Mouse (Mus musculus) forebrain, embryonic 13.5 days (tissue): ENCODE results near the gene Ankrd63. TPM values are rescaled to one million over a fixed set of nuclear protein-coding genes. Genes with fewer than 3 reads are reported as not detected.
A peak's percentile ranks its signal among the peaks of the same experiment; 100 is the strongest.
"Not testable (repeated sequence)": the region's sequence is repeated elsewhere in the genome, so short reads cannot be mapped to it uniquely, and the experiment has no call there.

Experiments used
- ATAC-seq: fragments of 200-750 bp; cut with Nextera tagmentation; 2 replicates; pipeline ENCODE4 v1.8.0; 2017
- H3K27ac ChIP-seq: fragments of 300-500 bp; sonication (generic); 2 replicates; pipeline ENCODE4 v1.5.1; 2015; ENCODE audit warnings: inconsistent platforms, mild to moderate bottlenecking, moderate library complexity
- H3K27me3 ChIP-seq: fragments of 300-500 bp; sonication (generic); 2 replicates; pipeline ENCODE4 v1.6.1; 2015; ENCODE audit warnings: mild to moderate bottlenecking, inconsistent platforms
- H3K36me3 ChIP-seq: fragments of 300-500 bp; sonication (generic); 2 replicates; pipeline ENCODE4 v1.6.1; 2015; ENCODE audit warnings: mild to moderate bottlenecking, inconsistent platforms; ENCODE audit not compliant: poor library complexity, severe bottlenecking
- H3K4me1 ChIP-seq: fragments of 300-500 bp; sonication (generic); 2 replicates; pipeline ENCODE4 v1.6.1; 2015; ENCODE audit warnings: inconsistent platforms
- H3K4me2 ChIP-seq: fragments of 300-500 bp; sonication (generic); 2 replicates; pipeline ENCODE4 v1.6.1; 2015; ENCODE audit warnings: inconsistent platforms, mild to moderate bottlenecking, moderate library complexity
- H3K4me3 ChIP-seq: fragments of 300-500 bp; sonication (generic); 2 replicates; pipeline ENCODE4 v1.5.1; 2015; ENCODE audit warnings: mild to moderate bottlenecking, inconsistent platforms
- H3K9ac ChIP-seq: fragments of 300-500 bp; sonication (generic); 2 replicates; pipeline ENCODE4 v1.6.1; 2015; ENCODE audit warnings: mild to moderate bottlenecking, inconsistent platforms
- H3K9me3 ChIP-seq: fragments of 300-500 bp; sonication (generic); replicated peaks from 2 replicates; pipeline ENCODE4 v1.6.1; 2016; ENCODE audit warnings: inconsistent platforms
- WGBS: fragments of 180-500 bp; shearing (Covaris S2); methylation state at CpG from one replicate; pipeline ENCODE4 v1.1.7; 2015; 5-methylcytosine and 5-hydroxymethylcytosine counted together
- polyA plus RNA-seq: library from polyadenylated mRNA; unstranded; fragments of >200 nt; fragmentation: Nextera tagmentation; extraction: Ambion mirVana; gene quantifications from 2 replicates; pipeline ENCODE4 v1.2.1, GENCODE M21; 2015

Gene Ankrd63
- polyA plus RNA-seq, 1 experiment from 2014 or later = 0.17 TPM

- WGBS = 48% methylated on average over 19 of the region's 19 CpGs
- Histone ChIP-seq H3K4me3 (peak overlapping the region; percentile 50), H3K27me3 (peaks cover 15% of the 10 kb centered on the region), H3K4me2 (peak overlapping the region; percentile 85), H3K9ac (peak overlapping the region; percentile 71), H3K9me3 (no peaks in the 10 kb centered on the region), H3K27ac (no peak overlapping the region), H3K36me3 (no peaks in the 10 kb centered on the region), H3K4me1 (peaks cover 37% of the 10 kb centered on the region)
- peak; percentile 25; the same call in 1 of the 2 replicates for ATAC-seq
Observed at GRCm38 (mm10) chr2:118663804-118664766, 39.7 kb downstream of the Ankrd63 start.

DNA sequence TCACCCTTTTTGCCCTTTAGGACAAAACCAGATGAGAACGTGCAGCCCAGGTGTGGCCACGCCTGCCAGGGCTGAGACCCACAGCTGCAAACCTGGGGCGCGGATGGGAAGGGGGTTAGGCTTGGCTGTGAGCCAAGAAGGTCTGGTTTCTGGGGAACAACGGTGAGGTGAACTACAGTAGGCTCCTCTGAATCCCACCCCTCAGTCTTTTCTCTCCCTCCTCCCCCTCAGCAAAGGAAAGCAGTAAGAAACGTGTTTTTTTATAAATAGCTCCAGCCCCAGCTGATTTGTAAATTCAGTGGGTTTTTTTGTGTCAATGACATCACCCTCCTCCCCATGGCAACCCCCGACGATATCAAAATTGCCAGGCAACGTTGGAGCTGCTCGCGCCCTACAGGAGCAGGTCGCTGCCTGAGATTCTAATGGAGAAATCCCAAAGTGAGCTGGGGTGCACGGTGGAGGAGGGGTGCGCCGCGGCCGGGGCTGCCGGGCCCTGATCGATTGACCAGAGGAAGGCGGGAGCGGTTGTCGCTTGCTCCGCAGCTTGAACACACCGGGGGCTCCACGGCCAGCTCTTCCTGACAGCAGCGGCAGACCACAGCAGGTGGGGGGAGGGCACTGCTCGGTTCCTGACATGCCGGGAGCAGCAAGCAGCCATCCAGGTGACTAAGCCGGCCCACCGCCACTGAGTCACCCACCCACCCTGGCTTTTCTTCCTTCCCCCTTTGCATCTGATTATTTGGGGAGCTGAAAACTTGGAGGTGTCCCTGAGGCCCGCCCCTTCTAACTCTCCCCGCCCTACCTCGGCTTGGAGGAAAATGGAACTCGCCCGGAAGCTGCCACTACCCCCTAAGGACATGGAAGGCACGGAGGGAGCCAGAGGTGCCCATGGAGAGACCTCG is 40.6 kb downstream of the Ankrd63 start, which contains the start of gene Pak6:
Gene Pak6, plus strand, starts transcription at position 402 of the 902 bp plus-strand sequence.
- H3K9me3 ChIP-seq = no peaks in the 10 kb centered on the region
- peak within 1 kb of the TSS; percentile 50 for H3K4me3 ChIP-seq
- under 1% methylated on average over 36 of the region's 37 CpGs for WGBS
- no peaks in the 10 kb centered on the region for H3K36me3 ChIP-seq
- H3K4me2 ChIP-seq = peak within 1 kb of the TSS; percentile 85
- ATAC-seq = peak; percentile 78
- peaks cover 15% of the 10 kb centered on the region for H3K27me3 ChIP-seq
- peaks cover 38% of the 10 kb centered on the region for H3K4me1 ChIP-seq
- peak within 1 kb of the TSS; percentile 17; the same call in 1 of the 2 replicates for H3K27ac ChIP-seq
- peak within 1 kb of the TSS; percentile 71 for H3K9ac ChIP-seq

DNA sequence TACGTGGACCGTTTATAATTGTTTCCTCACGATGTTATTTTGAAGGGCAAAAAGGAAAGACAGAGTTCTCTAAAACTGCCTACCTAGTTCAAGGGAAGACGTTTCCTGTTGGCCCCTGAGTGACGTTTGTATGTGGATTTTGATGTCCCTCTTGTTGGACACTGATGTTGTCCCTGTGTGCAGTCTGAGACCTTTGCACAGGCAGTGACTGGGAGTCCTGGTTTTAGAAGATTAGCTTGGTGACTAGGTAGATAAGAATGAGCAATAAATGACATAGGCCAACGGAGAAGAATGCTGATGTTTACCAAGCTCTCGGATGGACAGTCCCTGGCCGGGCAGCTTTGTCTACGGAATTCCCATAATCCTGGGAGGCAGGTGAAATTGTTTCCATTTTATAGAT is 41.9 kb downstream of the Ankrd63 start:
- no peaks in the 10 kb centered on the region for H3K36me3 ChIP-seq
- H3K9me3 ChIP-seq = no peaks in the 10 kb centered on the region
- H3K4me1 ChIP-seq = peaks cover 43% of the 10 kb centered on the region
- H3K27me3 ChIP-seq = peaks cover 15% of the 10 kb centered on the region
- no peak overlapping the region for H3K27ac ChIP-seq
- no peak overlapping the region for H3K9ac ChIP-seq
- ATAC-seq = no peak
- WGBS = 88% methylated on average over 9 of the region's 9 CpGs
- H3K4me2 ChIP-seq = no peak overlapping the region
- H3K4me3 ChIP-seq = no peak overlapping the region

DNA sequence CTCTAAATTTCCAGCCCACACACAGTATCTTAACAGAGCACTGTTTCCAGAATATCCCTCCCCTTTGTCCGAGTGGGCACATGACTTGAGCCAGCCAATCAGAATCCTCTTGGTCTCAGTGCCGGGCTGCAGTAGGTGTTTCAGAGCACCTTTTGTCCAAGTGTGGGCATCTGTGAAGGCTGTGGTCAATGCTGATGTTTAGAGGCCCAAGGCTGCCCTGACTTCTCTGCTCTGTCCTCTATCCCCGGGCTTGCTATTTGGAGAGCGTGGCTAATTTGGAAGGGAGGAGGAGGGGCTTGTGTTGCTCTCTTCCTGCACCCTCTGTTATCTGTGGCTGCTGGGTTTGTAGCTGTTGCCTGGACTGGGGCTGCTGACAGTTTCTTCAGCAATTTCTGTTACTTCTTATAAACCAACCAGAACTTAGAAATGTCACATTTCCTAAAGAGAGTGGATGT is 43.7 kb downstream of the Ankrd63 start:
- Histone ChIP-seq H3K36me3 (no peaks in the 10 kb centered on the region), H3K9me3 (no peaks in the 10 kb centered on the region), H3K27me3 (peaks cover 13% of the 10 kb centered on the region), H3K4me1 (peaks cover 52% of the 10 kb centered on the region), H3K4me3 (peak overlapping the region; percentile 38), H3K4me2 (peak overlapping the region; percentile 64), H3K9ac (peak overlapping the region; percentile 65), H3K27ac (peak overlapping the region; percentile 31; the same call in 1 of the 2 replicates)
- WGBS = 5% methylated on average over 4 of the region's 4 CpGs
- peak; percentile 80 for ATAC-seq

- H3K9me3 ChIP-seq = no peaks in the 10 kb centered on the region
- H3K9ac ChIP-seq = peak overlapping the region; percentile 65; the same call in 1 of the 2 replicates
- WGBS = 88% methylated on average over 12 of the region's 12 CpGs
- peak overlapping the region; percentile 25; the same call in 1 of the 2 replicates for H3K27ac ChIP-seq
- H3K27me3 ChIP-seq = peaks cover 13% of the 10 kb centered on the region
- no peak overlapping the region for H3K4me3 ChIP-seq
- peaks cover 50% of the 10 kb centered on the region for H3K4me1 ChIP-seq
- no peak for ATAC-seq
- peak overlapping the region; percentile 64 for H3K4me2 ChIP-seq
- H3K36me3 ChIP-seq = no peaks in the 10 kb centered on the region
Observed at GRCm38 (mm10) chr2:118659493-118659892, 44.3 kb downstream of the Ankrd63 start.

DNA sequence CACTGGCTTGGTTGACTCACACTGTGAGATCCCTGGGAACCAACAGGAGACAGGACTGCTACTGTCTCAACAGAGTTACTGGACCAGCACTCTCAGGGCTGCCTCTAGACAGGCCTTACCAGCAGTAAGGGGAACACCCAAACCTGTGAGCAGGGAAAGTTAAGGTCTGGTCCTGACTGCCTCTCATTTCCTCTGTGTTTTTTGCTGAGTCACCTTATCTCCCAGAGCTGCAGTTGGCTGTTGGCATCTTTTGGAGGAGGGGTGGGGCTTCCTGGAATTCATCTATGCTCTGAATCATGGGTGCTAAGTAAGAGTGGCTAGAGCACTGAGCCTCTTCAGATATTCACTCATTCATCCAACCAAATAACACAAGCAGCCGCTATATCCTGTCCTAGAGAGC is 44.7 kb downstream of the Ankrd63 start:
- Histone ChIP-seq H3K4me1 (peaks cover 46% of the 10 kb centered on the region), H3K4me3 (no peak overlapping the region), H3K27me3 (peaks cover 9% of the 10 kb centered on the region), H3K4me2 (no peak overlapping the region), H3K9me3 (no peaks in the 10 kb centered on the region), H3K9ac (no peak overlapping the region), H3K27ac (peak overlapping the region; percentile 25; the same call in 1 of the 2 replicates), H3K36me3 (no peaks in the 10 kb centered on the region)
- no peak for ATAC-seq
- WGBS = 71% methylated on average over 1 of the region's 1 CpGs

DNA sequence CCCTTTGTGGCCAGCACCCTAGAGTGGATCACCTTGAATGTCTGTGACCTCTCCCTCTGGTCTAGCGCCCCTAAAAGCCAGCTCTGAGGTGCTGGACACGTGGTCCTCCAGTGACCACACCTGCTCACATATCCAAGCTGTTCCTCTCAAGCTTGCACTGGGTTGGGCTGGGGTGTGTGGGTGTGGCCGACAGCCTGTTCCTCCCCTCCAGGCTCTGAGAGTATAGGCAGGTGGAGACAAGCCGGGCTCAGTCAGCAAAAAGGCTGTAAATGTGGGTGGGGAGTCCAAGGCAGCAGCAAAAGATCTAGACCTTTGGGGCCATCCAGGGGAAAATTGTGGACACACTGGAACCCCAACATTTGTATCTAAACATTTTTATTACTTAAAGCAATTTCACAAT is 45.3 kb downstream of the Ankrd63 start:
- peaks cover 40% of the 10 kb centered on the region for H3K4me1 ChIP-seq
- 36% methylated on average over 4 of the region's 4 CpGs for WGBS
- no peaks in the 10 kb centered on the region for H3K36me3 ChIP-seq
- ATAC-seq = no peak
- H3K27me3 ChIP-seq = peaks cover 6% of the 10 kb centered on the region; the same call in 1 of the 2 replicates
- no peak overlapping the region for H3K9ac ChIP-seq
- H3K9me3 ChIP-seq = no peaks in the 10 kb centered on the region
- H3K27ac ChIP-seq = no peak overlapping the region
- H3K4me2 ChIP-seq = no peak overlapping the region
- H3K4me3 ChIP-seq = no peak overlapping the region

- no peaks in the 10 kb centered on the region for H3K36me3 ChIP-seq
- H3K4me1 ChIP-seq = peaks cover 27% of the 10 kb centered on the region
- peak overlapping the region; percentile 26; the same call in 1 of the 2 replicates for H3K9ac ChIP-seq
- WGBS = 16% methylated on average over 3 of the region's 3 CpGs
- no peaks in the 10 kb centered on the region for H3K27me3 ChIP-seq
- peak overlapping the region; percentile 4 for H3K27ac ChIP-seq
- ATAC-seq = peak; percentile 29; the same call in 1 of the 2 replicates
- no peak overlapping the region for H3K4me3 ChIP-seq
- H3K4me2 ChIP-seq = no peak overlapping the region
- H3K9me3 ChIP-seq = no peaks in the 10 kb centered on the region
Observed at GRCm38 (mm10) chr2:118656688-118657281, 47.0 kb downstream of the Ankrd63 start.

DNA sequence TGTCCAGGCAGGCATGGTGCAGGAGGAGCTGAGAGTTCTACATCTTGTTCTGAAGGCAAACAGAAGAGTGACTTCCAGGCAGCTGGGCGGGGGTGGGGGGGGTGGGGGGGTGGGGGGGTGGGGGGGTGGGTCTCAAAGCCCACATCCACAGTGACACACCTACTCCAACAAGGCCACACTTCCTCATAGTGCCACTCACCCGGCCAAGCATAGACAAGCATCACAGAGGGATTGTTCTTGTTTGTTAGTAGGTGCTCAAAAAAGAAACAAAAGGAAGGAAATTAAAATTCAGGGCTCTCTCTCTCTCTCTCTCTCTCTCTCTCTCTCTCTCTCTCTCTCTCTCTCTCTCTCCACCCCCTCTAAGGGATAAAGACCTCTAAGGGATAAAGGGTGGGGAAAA is 53.1 kb downstream of the Ankrd63 start:
- ATAC-seq, H3K27ac ChIP-seq, H3K27me3 ChIP-seq, H3K9ac ChIP-seq, H3K4me3 ChIP-seq, H3K4me2 ChIP-seq, H3K4me1 ChIP-seq, H3K36me3 ChIP-seq, H3K9me3 ChIP-seq: not testable (repeated sequence)
- 43% methylated on average over 2 of the region's 2 CpGs for WGBS
